Comparison of ENCODE assay signal across 13 mouse cellular contexts in the genomic region with DNA sequence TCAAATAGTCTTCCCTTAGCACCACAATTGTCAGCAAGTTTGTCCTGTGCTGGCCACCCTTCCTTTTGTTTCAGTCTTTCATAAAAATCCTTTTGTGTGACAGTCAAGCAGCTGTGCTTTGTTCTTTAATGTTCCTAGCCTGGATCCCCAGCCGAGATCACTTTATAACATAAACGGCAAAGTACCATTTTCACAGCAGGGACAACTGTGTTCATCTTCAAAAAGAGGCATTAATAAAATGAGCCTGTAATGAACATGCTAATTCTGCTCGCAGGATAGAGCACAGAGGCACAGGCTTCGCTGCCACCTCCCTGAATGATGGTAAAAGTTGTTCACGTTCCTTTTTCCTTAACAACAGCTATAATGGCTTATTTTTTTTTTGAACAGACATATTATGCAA.
DNase-seq lines count a peak whose midpoint lies in the region; ATAC-seq lines count a peak whose summit lies in the region.
"Had no signal": no experiment of that assay in that cellular context is flagged by ENCODE, and none has a peak within 500 bp of the region (broad histone marks: within the 10 kb centered on the region; RNA-seq: fewer than 3 reads in every experiment).

No protein-coding gene starts in this region.

- H3K27ac ChIP-seq in heart, embryonic 14.5 days (replicated peaks in 1 of 2; ENCODE audit: control insufficient read depth in 1 of 2, insufficient read depth in 1 of 2, low read depth in 2 of 2, low read length in 2 of 2), result no peak overlapping the region
- H3K27ac ChIP-seq in hindbrain, embryonic 10.5 days, result 0 out of 2 replicates have a peak overlapping the region, but pooled peaks have one; percentile 0
- H3K27ac ChIP-seq in midbrain, embryonic 11.5 days (ENCODE audit: low read depth, low read length), result no peak overlapping the region
- H3K27ac ChIP-seq in neural tube, embryonic 15.5 days (replicated peaks), result peak overlapping the region; percentile 63
- H3K27ac ChIP-seq in embryonic facial prominence, embryonic 10.5 days (replicated peaks), result no peak overlapping the region

- H3K4me2 ChIP-seq in heart, embryonic 14.5 days (ENCODE audit: low read length), result 0 out of 2 replicates have a peak overlapping the region, but pooled peaks have one; percentile 8
- 0 out of 2 replicates have a peak overlapping the region, but pooled peaks have one; percentile 10 for H3K4me2 ChIP-seq in midbrain, embryonic 11.5 days
- H3K4me2 ChIP-seq in neural tube, embryonic 15.5 days, result peak overlapping the region; percentile 41

- H3K9ac ChIP-seq in heart, embryonic 14.5 days (ENCODE audit: low read length), result peak overlapping the region; percentile 38; the same call in 1 of the 2 replicates
- no peak overlapping the region; the same call in 1 of the 2 replicates for H3K9ac ChIP-seq in midbrain, embryonic 11.5 days (ENCODE audit: low read length)
- H3K9ac ChIP-seq in neural tube, embryonic 15.5 days (replicated peaks), result 0 out of 2 replicates have a peak overlapping the region, but pooled peaks have one; percentile 5

- no peak overlapping the region for H3K4me3 ChIP-seq in heart, embryonic 14.5 days (ENCODE audit: control insufficient read depth in 1 of 2, insufficient read depth in 1 of 2, low read depth in 1 of 2, low read length in 2 of 2)
- no peak overlapping the region for H3K4me3 ChIP-seq in hindbrain, embryonic 10.5 days
- H3K4me3 ChIP-seq in midbrain, embryonic 11.5 days (ENCODE audit: low read depth, low read length), result no peak overlapping the region
- H3K4me3 ChIP-seq in neural tube, embryonic 15.5 days (replicated peaks), result peak overlapping the region; percentile 13; the same call in 1 of the 2 replicates
- no peak overlapping the region for H3K4me3 ChIP-seq in embryonic facial prominence, embryonic 10.5 days

- no peaks in the 10 kb centered on the region for H3K36me3 ChIP-seq in heart, embryonic 14.5 days (ENCODE audit: control insufficient read depth, insufficient read depth, low read length)
- H3K36me3 ChIP-seq in hindbrain, embryonic 10.5 days, result no peaks in the 10 kb centered on the region
- no peaks in the 10 kb centered on the region for H3K36me3 ChIP-seq in midbrain, embryonic 11.5 days (ENCODE audit: control insufficient read depth, insufficient read depth, low read length)
- H3K36me3 ChIP-seq in neural tube, embryonic 15.5 days, result no peaks in the 10 kb centered on the region
- H3K36me3 ChIP-seq in embryonic facial prominence, embryonic 10.5 days (replicated peaks), result no peaks in the 10 kb centered on the region

- peaks cover 3 to 22% of the 10 kb centered on the region in 2 experiments; a peak in 3 of 4 replicates for H3K4me1 ChIP-seq in heart, embryonic 14.5 days (ENCODE audit: control insufficient read depth in 2 of 2, insufficient read depth in 2 of 2, low read length in 2 of 2)
- peaks cover 14% of the 10 kb centered on the region for H3K4me1 ChIP-seq in hindbrain, embryonic 10.5 days (replicated peaks)
- H3K4me1 ChIP-seq in midbrain, embryonic 11.5 days (ENCODE audit: control insufficient read depth, insufficient read depth, low read length), result peaks cover 9% of the 10 kb centered on the region
- peaks cover 36% of the 10 kb centered on the region for H3K4me1 ChIP-seq in neural tube, embryonic 15.5 days
- H3K4me1 ChIP-seq in embryonic facial prominence, embryonic 10.5 days, result no peaks in the 10 kb centered on the region

- H3K9me3 ChIP-seq in heart, embryonic 14.5 days (ENCODE audit: control insufficient read depth, low read length), result no peaks in the 10 kb centered on the region
- no peaks in the 10 kb centered on the region for H3K9me3 ChIP-seq in hindbrain, embryonic 10.5 days
- H3K9me3 ChIP-seq in midbrain, embryonic 11.5 days (ENCODE audit: control insufficient read depth, low read length), result no peaks in the 10 kb centered on the region
- no peaks in the 10 kb centered on the region for H3K9me3 ChIP-seq in neural tube, embryonic 15.5 days (replicated peaks)
- H3K9me3 ChIP-seq in embryonic facial prominence, embryonic 10.5 days, result no peaks in the 10 kb centered on the region

- no peak for DNase-seq in heart, adult 9 months (ENCODE audit: low spot score in 2 of 2)
- no peak for DNase-seq in hindbrain, embryonic 10.5 days (ENCODE audit: low spot score)
- DNase-seq in midbrain, embryonic 11.5 days (ENCODE audit: low spot score, missing footprints), result no peak
- no peak for DNase-seq in lung, adult 18-20 months
- DNase-seq in testis, postnatal 10 days (ENCODE audit: low spot score), result no peak
- no peak for DNase-seq in embryonic facial prominence, embryonic 10.5 days (ENCODE audit: low spot score)
- DNase-seq: cerebellum, adult 9-10 months; heart, adult 11 months; heart, postnatal 14 days; kidney, adult 8-10 months; right cerebral cortex, postnatal 25 days had no signal

- H3K27me3 ChIP-seq in heart, embryonic 14.5 days (ENCODE audit: control insufficient read depth, insufficient read depth, low read length), result no peaks in the 10 kb centered on the region
- no peaks in the 10 kb centered on the region for H3K27me3 ChIP-seq in hindbrain, embryonic 10.5 days (ENCODE audit: insufficient read depth, poor library complexity, severe bottlenecking)
- no peaks in the 10 kb centered on the region for H3K27me3 ChIP-seq in midbrain, embryonic 11.5 days (ENCODE audit: control insufficient read depth, insufficient read depth, low read length)
- no peaks in the 10 kb centered on the region for H3K27me3 ChIP-seq in neural tube, embryonic 15.5 days (replicated peaks)
- no peaks in the 10 kb centered on the region for H3K27me3 ChIP-seq in embryonic facial prominence, embryonic 10.5 days (replicated peaks; ENCODE audit: low read depth, poor library complexity, severe bottlenecking)

- no peak for ATAC-seq in heart, embryonic 14.5 days (ENCODE audit: insufficient number of reproducible peaks, insufficient read depth, low FRiP score, low read depth)
- no peak for ATAC-seq in midbrain, embryonic 11.5 days (ENCODE audit: low FRiP score)
- peak; percentile 70 for ATAC-seq in neural tube, embryonic 15.5 days (ENCODE audit: low FRiP score)

- WGBS in heart, embryonic 14.5 days, result 70% methylated on average over 5 of the region's 5 CpGs
- 34% methylated on average over 5 of the region's 5 CpGs for WGBS in hindbrain, embryonic 10.5 days
- WGBS in midbrain, embryonic 11.5 days, result 40% methylated on average over 5 of the region's 5 CpGs
- 12% methylated on average over 5 of the region's 5 CpGs for WGBS in neural tube, embryonic 15.5 days
- WGBS in embryonic facial prominence, embryonic 10.5 days, result 69% methylated on average over 5 of the region's 5 CpGs

Comparison
In these comparisons a context has a peak if more than half of its experiments do, and no peak if none do; other contexts are left out.
1. H3K27ac ChIP-seq: peak in hindbrain, embryonic 10.5 days (single experiment) and neural tube, embryonic 15.5 days (single experiment); none in heart, embryonic 14.5 days (0 of 2), midbrain, embryonic 11.5 days (single experiment) and embryonic facial prominence, embryonic 10.5 days (single experiment).
2. Peak in every context shown above with its lines, with median percentiles within 50 percentile points of each other: H3K4me2 ChIP-seq.